Mouse (Mus musculus) kidney, embryonic 16.5 days (tissue): ENCODE data around the gene Pdcd6. TPM values are rescaled to one million over a fixed set of nuclear protein-coding genes. Genes with fewer than 3 reads are reported as not detected.
A peak's percentile ranks its signal among the peaks of the same experiment; 100 is the strongest.

Experiments used
- ATAC-seq: fragments of 200-750 bp; cut with Nextera tagmentation; 2 replicates; pipeline ENCODE4 v1.8.0; 2017; ENCODE audit warnings: moderate TSS enrichment; ENCODE audit not compliant: low FRiP score, low TSS enrichment
- H3K27ac ChIP-seq: fragments of 300-500 bp; sonication (generic); 2 replicates; pipeline ENCODE4 v1.5.1; 2014; ENCODE audit warnings: low read length
- H3K27me3 ChIP-seq: fragments of 300-500 bp; sonication (generic); 2 replicates; pipeline ENCODE4 v1.6.1; 2014; ENCODE audit warnings: low read length, control low read depth, mixed read lengths; ENCODE audit not compliant: insufficient read depth
- H3K36me3 ChIP-seq: fragments of 300-500 bp; sonication (generic); 2 replicates; pipeline ENCODE4 v1.6.1; 2014; ENCODE audit warnings: low read length, control low read depth, mixed read lengths; ENCODE audit not compliant: insufficient read depth
- H3K4me1 ChIP-seq: fragments of 300-500 bp; sonication (generic); 2 replicates; pipeline ENCODE4 v1.6.1; 2014; ENCODE audit warnings: low read length, control low read depth, mixed read lengths; ENCODE audit not compliant: insufficient read depth
- H3K4me2 ChIP-seq: fragments of 300-500 bp; sonication (generic); replicated peaks from 2 replicates; pipeline ENCODE4 v1.6.1; 2014; ENCODE audit warnings: low read depth, low read length
- H3K4me3 ChIP-seq: fragments of 300-500 bp; sonication (generic); 2 replicates; pipeline ENCODE4 v1.5.1; 2014; ENCODE audit warnings: mild to moderate bottlenecking, low read length
- H3K9ac ChIP-seq: fragments of 300-500 bp; sonication (generic); replicated peaks from 2 replicates; pipeline ENCODE4 v1.6.1; 2014; ENCODE audit warnings: low read length
- H3K9me3 ChIP-seq: fragments of 300-500 bp; sonication (generic); 2 replicates; pipeline ENCODE4 v1.6.1; 2016; ENCODE audit warnings: low read length, control low read depth
- WGBS: fragments of 180-500 bp; shearing (Covaris S2); extraction: QIAGEN DNeasy Blood & Tissue Kit; methylation state at CpG from one replicate; pipeline ENCODE4 v1.1.7; 2014; 5-methylcytosine and 5-hydroxymethylcytosine counted together
- polyA plus RNA-seq: library from polyadenylated mRNA; unstranded; fragments of >200 nt; fragmentation: Nextera tagmentation; extraction: Ambion mirVana; gene quantifications from 2 replicates; pipeline ENCODE4 v1.2.1, GENCODE M21; 2015

The Pdcd6 gene
- 166 and 172 TPM in 2 replicates for polyA plus RNA-seq

GRCm38 (mm10) chr13:74317170-74317849 lies at the start of gene Pdcd6:
Gene Pdcd6 (minus strand): TSS chr13:74317580.
- Histone ChIP-seq H3K9ac (peak within 1 kb of the TSS; percentile 88), H3K4me2 (peak within 1 kb of the TSS; percentile 87), H3K36me3 (peaks cover 21% of the 10 kb centered on the region), H3K27me3 (no peaks in the 10 kb centered on the region), H3K4me1 (peaks cover 12% of the 10 kb centered on the region), H3K27ac (peak within 1 kb of the TSS; percentile 82), H3K9me3 (no peaks in the 10 kb centered on the region), H3K4me3 (peak within 1 kb of the TSS; percentile 83)
- peak; percentile 100 for ATAC-seq
- WGBS = under 1% methylated on average over 36 of the region's 36 CpGs

GRCm38 (mm10) chr13:74363859-74364235 lies 46.5 kb upstream of the Pdcd6 start, which contains the start of gene Lrrc14b:
Gene Lrrc14b (minus strand): TSS chr13:74364005.
- Histone ChIP-seq H3K4me2 (no peak within 1 kb of the TSS), H3K27ac (no peak within 1 kb of the TSS), H3K4me3 (no peak within 1 kb of the TSS), H3K4me1 (no peaks in the 10 kb centered on the region), H3K9me3 (no peaks in the 10 kb centered on the region), H3K36me3 (peaks cover 28% of the 10 kb centered on the region), H3K9ac (no peak within 1 kb of the TSS), H3K27me3 (no peaks in the 10 kb centered on the region)
- 71% methylated on average over 8 of the region's 8 CpGs for WGBS
- ATAC-seq = 0 out of 2 replicates have a peak, but pooled peaks have one; percentile 14

GRCm38 (mm10) chr13:74363176-74363858 lies 45.9 kb upstream of the Pdcd6 start:
- 89% methylated on average over 13 of the region's 13 CpGs for WGBS
- Histone ChIP-seq H3K9me3 (no peaks in the 10 kb centered on the region), H3K27ac (no peak overlapping the region), H3K4me3 (no peak overlapping the region), H3K4me2 (no peak overlapping the region), H3K36me3 (peaks cover 33% of the 10 kb centered on the region), H3K4me1 (no peaks in the 10 kb centered on the region), H3K9ac (no peak overlapping the region), H3K27me3 (no peaks in the 10 kb centered on the region)
- ATAC-seq = 0 out of 2 replicates have a peak, but pooled peaks have one; percentile 21

- no peak overlapping the region for H3K4me2 ChIP-seq
- ATAC-seq = no peak
- WGBS = 95% methylated on average over 2 of the region's 2 CpGs
These were observed 44.8 kb upstream of the Pdcd6 start for GRCm38 (mm10) chr13:74362218-74362617.

GRCm38 (mm10) chr13:74356491-74356890 lies 39.1 kb upstream of the Pdcd6 start:
- 97% methylated on average over 13 of the region's 13 CpGs for WGBS
- Histone ChIP-seq H3K9me3 (no peaks in the 10 kb centered on the region), H3K4me2 (no peak overlapping the region), H3K27ac (no peak overlapping the region), H3K27me3 (no peaks in the 10 kb centered on the region), H3K36me3 (peaks cover 57% of the 10 kb centered on the region), H3K4me1 (no peaks in the 10 kb centered on the region), H3K4me3 (no peak overlapping the region), H3K9ac (no peak overlapping the region)
- no peak for ATAC-seq

More at GRCm38 (mm10) chr13:74362218-74362617, 44.8 kb upstream of the Pdcd6 start:
- peaks cover 41% of the 10 kb centered on the region for H3K36me3 ChIP-seq
- H3K9me3 ChIP-seq = no peaks in the 10 kb centered on the region
- no peaks in the 10 kb centered on the region for H3K27me3 ChIP-seq
- no peaks in the 10 kb centered on the region for H3K4me1 ChIP-seq
- no peak overlapping the region for H3K27ac ChIP-seq
- no peak overlapping the region for H3K9ac ChIP-seq
- H3K4me3 ChIP-seq = no peak overlapping the region

GRCm38 (mm10) chr13:74350435-74350906 lies 33.1 kb upstream of the Pdcd6 start:
- no peaks in the 10 kb centered on the region for H3K27me3 ChIP-seq
- H3K9me3 ChIP-seq = no peaks in the 10 kb centered on the region
- 2% methylated on average over 15 of the region's 15 CpGs for WGBS
- peak overlapping the region; percentile 92 for H3K9ac ChIP-seq
- H3K4me2 ChIP-seq = peak overlapping the region; percentile 65
- peak overlapping the region; percentile 80 for H3K4me3 ChIP-seq
- H3K36me3 ChIP-seq = peaks cover 13% of the 10 kb centered on the region
- H3K4me1 ChIP-seq = peaks cover 21% of the 10 kb centered on the region
- H3K27ac ChIP-seq = peak overlapping the region; percentile 87; the same call in 1 of the 2 replicates
- ATAC-seq = peak; percentile 64

GRCm38 (mm10) chr13:74349566-74350434 lies 32.4 kb upstream of the Pdcd6 start, which contains the start of the genes Sdha and Ccdc127:
Gene Sdha (minus strand): TSS chr13:74350280.
Gene Ccdc127 (plus strand): TSS chr13:74350309.
- H3K9me3 ChIP-seq = no peaks in the 10 kb centered on the region
- peak within 1 kb of the TSS; percentile 92 for H3K9ac ChIP-seq
- H3K4me3 ChIP-seq = peak within 1 kb of the TSS; percentile 80
- peaks cover 13% of the 10 kb centered on the region for H3K36me3 ChIP-seq
- under 1% methylated on average over 57 of the region's 57 CpGs for WGBS
- peak within 1 kb of the TSS; percentile 87 for H3K27ac ChIP-seq
- H3K27me3 ChIP-seq = no peaks in the 10 kb centered on the region
- ATAC-seq = peak; percentile 98
- peak within 1 kb of the TSS; percentile 65 for H3K4me2 ChIP-seq
- peaks cover 21% of the 10 kb centered on the region for H3K4me1 ChIP-seq

- 48% methylated on average over 3 of the region's 3 CpGs for WGBS
- Histone ChIP-seq H3K4me1 (no peaks in the 10 kb centered on the region), H3K27ac (no peak overlapping the region), H3K9ac (no peak overlapping the region), H3K27me3 (no peaks in the 10 kb centered on the region), H3K9me3 (no peaks in the 10 kb centered on the region), H3K4me2 (no peak overlapping the region), H3K4me3 (no peak overlapping the region), H3K36me3 (peaks cover 55% of the 10 kb centered on the region)
- ATAC-seq = 0 out of 2 replicates have a peak, but pooled peaks have one; percentile 69
These were observed 23.7 kb upstream of the Pdcd6 start for GRCm38 (mm10) chr13:74341036-74341435.

GRCm38 (mm10) chr13:74329321-74329720 lies 11.9 kb upstream of the Pdcd6 start:
- H3K9ac ChIP-seq = no peak overlapping the region
- H3K27me3 ChIP-seq = no peaks in the 10 kb centered on the region
- no peak overlapping the region for H3K4me2 ChIP-seq
- ATAC-seq = no peak
- H3K27ac ChIP-seq = no peak overlapping the region
- peaks cover 60% of the 10 kb centered on the region for H3K36me3 ChIP-seq
- H3K4me3 ChIP-seq = no peak overlapping the region
- H3K4me1 ChIP-seq = no peaks in the 10 kb centered on the region
- no peaks in the 10 kb centered on the region for H3K9me3 ChIP-seq
